Mouse (Mus musculus) liver, embryonic 12.5 days (tissue): ENCODE results near the gene Capn13. TPM values are rescaled to one million over a fixed set of nuclear protein-coding genes. Genes with fewer than 3 reads are reported as not detected.
"Not testable (repeated sequence)": the region's sequence is repeated elsewhere in the genome, so short reads cannot be mapped to it uniquely, and the experiment has no call there.

Experiments used
- ATAC-seq: fragments of 200-750 bp; cut with Nextera tagmentation; 2 replicates; pipeline ENCODE4 v1.8.0; 2017; ENCODE audit warnings: moderate number of reproducible peaks, mild to moderate bottlenecking, moderate library complexity
- H3K27ac ChIP-seq: fragments of 300-500 bp; sonication (generic); 2 replicates; pipeline ENCODE4 v1.5.1; 2016; ENCODE audit warnings: mild to moderate bottlenecking
- H3K27me3 ChIP-seq: fragments of 300-500 bp; sonication (generic); replicated peaks from 2 replicates; pipeline ENCODE4 v1.6.1; 2016; ENCODE audit warnings: mild to moderate bottlenecking, moderate library complexity
- H3K36me3 ChIP-seq: fragments of 300-500 bp; sonication (generic); 2 replicates; pipeline ENCODE4 v1.6.1; 2016; ENCODE audit warnings: mild to moderate bottlenecking, moderate library complexity
- H3K4me1 ChIP-seq: fragments of 300-500 bp; sonication (generic); 2 replicates; pipeline ENCODE4 v1.6.1; 2016
- H3K4me2 ChIP-seq: fragments of 300-500 bp; sonication (generic); 2 replicates; pipeline ENCODE4 v1.6.1; 2016; ENCODE audit warnings: mild to moderate bottlenecking, moderate library complexity
- H3K4me3 ChIP-seq: fragments of 300-500 bp; sonication (generic); 2 replicates; pipeline ENCODE4 v1.5.1; 2016; ENCODE audit warnings: mild to moderate bottlenecking, moderate library complexity
- H3K9ac ChIP-seq: fragments of 300-500 bp; sonication (generic); 2 replicates; pipeline ENCODE4 v1.6.1; 2016; ENCODE audit warnings: mild to moderate bottlenecking, moderate library complexity
- H3K9me3 ChIP-seq: fragments of 300-500 bp; sonication (generic); replicated peaks from 2 replicates; pipeline ENCODE4 v1.6.1; 2016; ENCODE audit warnings: mild to moderate bottlenecking, moderate library complexity
- WGBS: fragments of 180-500 bp; shearing (Covaris S2); methylation state at CpG from one replicate; pipeline ENCODE4 v1.1.7; 2016; ENCODE audit not compliant: insufficient replicate concordance; 5-methylcytosine and 5-hydroxymethylcytosine counted together
- polyA plus RNA-seq: library from polyadenylated mRNA; unstranded; fragments of >200 nt; fragmentation: Nextera tagmentation; extraction: Ambion mirVana; gene quantifications from 2 replicates; pipeline ENCODE4 v1.2.1, GENCODE M21; 2016

Capn13 gene
- polyA plus RNA-seq, 1 experiment from 2014 or later: not detected

GRCm38 (mm10) chr17:73301258-73302050 lies 99.2 kb downstream of the Capn13 start:
- Histone ChIP-seq H3K4me1 (no peaks in the 10 kb centered on the region), H3K9ac (no peak overlapping the region), H3K4me3 (no peak overlapping the region), H3K4me2 (peak overlapping the region; percentile 15; the same call in 1 of the 2 replicates), H3K27me3 (peaks cover 38% of the 10 kb centered on the region), H3K27ac (no peak overlapping the region), H3K9me3 (no peaks in the 10 kb centered on the region), H3K36me3 (no peaks in the 10 kb centered on the region)
- 15% methylated on average over 15 of the region's 15 CpGs for WGBS
- ATAC-seq: no peak

GRCm38 (mm10) chr17:73300147-73300880 lies 100.4 kb downstream of the Capn13 start:
- Histone ChIP-seq H3K27me3 (peaks cover 38% of the 10 kb centered on the region), H3K36me3 (no peaks in the 10 kb centered on the region), H3K4me1 (no peaks in the 10 kb centered on the region), H3K4me3 (no peak overlapping the region), H3K27ac (no peak overlapping the region), H3K4me2 (no peak overlapping the region), H3K9me3 (no peaks in the 10 kb centered on the region), H3K9ac (no peak overlapping the region)
- 40% methylated on average over 7 of the region's 7 CpGs for WGBS
- no peak for ATAC-seq

GRCm38 (mm10) chr17:73298981-73299380 lies 101.7 kb downstream of the Capn13 start:
- H3K9me3 ChIP-seq: no peaks in the 10 kb centered on the region
- no peaks in the 10 kb centered on the region for H3K36me3 ChIP-seq
- peaks cover 29% of the 10 kb centered on the region for H3K27me3 ChIP-seq
- H3K4me3 ChIP-seq: no peak overlapping the region
- no peak overlapping the region for H3K4me2 ChIP-seq
- H3K27ac ChIP-seq: no peak overlapping the region
- no peak overlapping the region for H3K9ac ChIP-seq
- 61% methylated on average over 6 of the region's 6 CpGs for WGBS
- no peak for ATAC-seq
- H3K4me1 ChIP-seq: no peaks in the 10 kb centered on the region

GRCm38 (mm10) chr17:73296855-73297254 lies 103.8 kb downstream of the Capn13 start:
- Histone ChIP-seq H3K9ac (no peak overlapping the region), H3K9me3 (no peaks in the 10 kb centered on the region), H3K4me1 (no peaks in the 10 kb centered on the region), H3K27ac (no peak overlapping the region), H3K4me2 (no peak overlapping the region), H3K27me3 (peaks cover 23% of the 10 kb centered on the region), H3K36me3 (no peaks in the 10 kb centered on the region), H3K4me3 (no peak overlapping the region)
- no peak for ATAC-seq
- 35% methylated on average over 4 of the region's 4 CpGs for WGBS

- WGBS: 61% methylated on average over 3 of the region's 3 CpGs
- Histone ChIP-seq H3K36me3 (no peaks in the 10 kb centered on the region), H3K4me1 (no peaks in the 10 kb centered on the region), H3K27me3 (peaks cover 11% of the 10 kb centered on the region), H3K9me3 (no peaks in the 10 kb centered on the region), H3K9ac (no peak overlapping the region), H3K4me2 (no peak overlapping the region), H3K4me3 (no peak overlapping the region), H3K27ac (no peak overlapping the region)
- ATAC-seq: no peak
These were observed 107.4 kb downstream of the Capn13 start for GRCm38 (mm10) chr17:73293237-73293636.

- H3K9ac ChIP-seq: no peak overlapping the region
- H3K27ac ChIP-seq: no peak overlapping the region
- 37% methylated on average over 2 of the region's 2 CpGs for WGBS
- H3K4me1 ChIP-seq: no peaks in the 10 kb centered on the region
- no peaks in the 10 kb centered on the region for H3K36me3 ChIP-seq
- no peak for ATAC-seq
- no peaks in the 10 kb centered on the region for H3K27me3 ChIP-seq
- no peak overlapping the region for H3K4me2 ChIP-seq
- H3K9me3 ChIP-seq: no peaks in the 10 kb centered on the region
- no peak overlapping the region for H3K4me3 ChIP-seq
These were observed 116.4 kb downstream of the Capn13 start for GRCm38 (mm10) chr17:73284301-73284700.

GRCm38 (mm10) chr17:73282702-73283101 lies 118.0 kb downstream of the Capn13 start:
- 28% methylated on average over 6 of the region's 6 CpGs for WGBS
- not testable (repeated sequence) for H3K27me3 ChIP-seq, H3K9ac ChIP-seq, H3K9me3 ChIP-seq, H3K4me2 ChIP-seq, H3K4me1 ChIP-seq, H3K27ac ChIP-seq, H3K4me3 ChIP-seq, ATAC-seq, H3K36me3 ChIP-seq

GRCm38 (mm10) chr17:73277770-73278169 lies 122.9 kb downstream of the Capn13 start:
- no peak for ATAC-seq
- Histone ChIP-seq H3K9ac (no peak overlapping the region), H3K9me3 (no peaks in the 10 kb centered on the region), H3K4me1 (no peaks in the 10 kb centered on the region), H3K36me3 (no peaks in the 10 kb centered on the region), H3K4me3 (no peak overlapping the region), H3K27me3 (no peaks in the 10 kb centered on the region), H3K4me2 (no peak overlapping the region), H3K27ac (no peak overlapping the region)
- WGBS: 77% methylated on average over 4 of the region's 4 CpGs

GRCm38 (mm10) chr17:73275066-73275465 lies 125.6 kb downstream of the Capn13 start:
- no peak overlapping the region for H3K4me2 ChIP-seq
- ATAC-seq: no peak
- no peaks in the 10 kb centered on the region for H3K36me3 ChIP-seq
- H3K4me1 ChIP-seq: no peaks in the 10 kb centered on the region
- H3K9me3 ChIP-seq: no peaks in the 10 kb centered on the region
- WGBS: 74% methylated on average over 10 of the region's 10 CpGs
- no peak overlapping the region for H3K9ac ChIP-seq
- no peaks in the 10 kb centered on the region for H3K27me3 ChIP-seq
- H3K4me3 ChIP-seq: no peak overlapping the region
- H3K27ac ChIP-seq: no peak overlapping the region

- Histone ChIP-seq H3K27me3 (no peaks in the 10 kb centered on the region), H3K9me3 (no peaks in the 10 kb centered on the region), H3K4me2 (no peak overlapping the region), H3K36me3 (no peaks in the 10 kb centered on the region), H3K4me3 (no peak overlapping the region), H3K27ac (no peak overlapping the region), H3K9ac (no peak overlapping the region), H3K4me1 (no peaks in the 10 kb centered on the region)
- 33% methylated on average over 7 of the region's 7 CpGs for WGBS
- ATAC-seq: no peak
These were observed 126.9 kb downstream of the Capn13 start for GRCm38 (mm10) chr17:73273809-73274208.

- H3K4me3 ChIP-seq: no peak overlapping the region
- WGBS: 75% methylated on average over 7 of the region's 7 CpGs
- no peak overlapping the region for H3K4me2 ChIP-seq
- H3K9me3 ChIP-seq: no peaks in the 10 kb centered on the region
- no peak for ATAC-seq
- no peak overlapping the region for H3K27ac ChIP-seq
- H3K9ac ChIP-seq: no peak overlapping the region
- H3K4me1 ChIP-seq: no peaks in the 10 kb centered on the region
- H3K27me3 ChIP-seq: no peaks in the 10 kb centered on the region
- H3K36me3 ChIP-seq: no peaks in the 10 kb centered on the region
These were observed 128.7 kb downstream of the Capn13 start for GRCm38 (mm10) chr17:73271797-73272600.
